Mouse (Mus musculus) liver, postnatal 0 days (tissue): Measurements from ENCODE around the gene Smim10l1.

Experiments used
- CTCF ChIP-seq: sonication (generic); IDR thresholded peaks from 2 replicates; pipeline ENCODE4 v1.5.1; 2016; ENCODE audit warnings: antibody characterized with exemption, low read depth
- EP300 ChIP-seq: IDR thresholded peaks from 2 replicates; pipeline ENCODE4 v1.6.1; 2016; ENCODE audit warnings: antibody characterized with exemption, low read depth, mild to moderate bottlenecking

GRCm38 (mm10) chr6:133104609-133104921 lies at the start of gene Smim10l1:
- no peak for TF ChIP-seq CTCF
- TF ChIP-seq EP300: no peak
